Mouse (Mus musculus) E14TG2a.4 (cell line): Measurements from ENCODE around the gene Ppm1j.

Experiments
- CTCF ChIP-seq: conservative IDR thresholded peaks from 2 replicates; pipeline ENCODE4 v1.5.1; 2014; ENCODE audit warnings: low read length
- NANOG ChIP-seq: IDR thresholded peaks from 2 replicates; pipeline ENCODE4 v1.6.1; 2014; ENCODE audit warnings: borderline replicate concordance, low read length, mixed read lengths

GRCm38 (mm10) chr3:104743864-104744263 is 37.0 kb upstream of the Ppm1j start:
- TF ChIP-seq NANOG (no peak), CTCF (no peak)
